In genomic region chr7:128739116-128739461, GRCm38 (mm10) we compare ENCODE assay signal across 8 mouse cellular contexts. TPM values are rescaled to one million over a fixed set of nuclear protein-coding genes. Genes with fewer than 3 reads are reported as not detected.
DNase-seq lines count a peak whose midpoint lies in the region; ATAC-seq and TF ChIP-seq lines count a peak whose summit lies in the region.

No protein-coding gene starts in this region.

- peak overlapping the region; percentile 95 for H3K9ac ChIP-seq in forebrain, embryonic 14.5 days (ENCODE audit: low read length)
- peak overlapping the region; percentile 85 for H3K9ac ChIP-seq in liver, embryonic 16.5 days (ENCODE audit: low read depth, low read length)

- no peak overlapping the region for H3K27ac ChIP-seq in forebrain, embryonic 14.5 days (ENCODE audit: low read depth, low read length)
- no peak overlapping the region for H3K27ac ChIP-seq in liver, embryonic 16.5 days (ENCODE audit: low read length)

- H3ac ChIP-seq in C2C12 (ENCODE audit: control insufficient read depth, insufficient read length, low read depth) = peak overlapping the region; percentile 20

- peak overlapping the region; percentile 90 for H3K4me2 ChIP-seq in forebrain, embryonic 14.5 days (ENCODE audit: low read length)
- H3K4me2 ChIP-seq in liver, embryonic 16.5 days (ENCODE audit: low read depth, low read length) = peak overlapping the region; percentile 91

- no peaks in the 10 kb centered on the region for H3K9me3 ChIP-seq in erythroblast, embryonic 14.5 days (ENCODE audit: control insufficient read depth, low read length)
- 0 out of 2 replicates have a peak, but pooled peaks cover 3% of the 10 kb centered on the region for H3K9me3 ChIP-seq in forebrain, embryonic 14.5 days (replicated peaks; ENCODE audit: control insufficient read depth, low read length)
- no peaks in the 10 kb centered on the region for H3K9me3 ChIP-seq in liver, embryonic 16.5 days (replicated peaks; ENCODE audit: control insufficient read depth, low read length)

- no peak for ATAC-seq in erythroblast, adult 5-6 weeks (replicated peaks; ENCODE audit: low FRiP score, poor library complexity, severe bottlenecking)
- no peak for ATAC-seq in forebrain, embryonic 14.5 days
- no peak for ATAC-seq in liver, embryonic 16.5 days (ENCODE audit: low read depth)

- peaks cover 39% of the 10 kb centered on the region for H3K4me1 ChIP-seq in erythroblast, embryonic 14.5 days (ENCODE audit: control insufficient read depth)
- H3K4me1 ChIP-seq in forebrain, embryonic 14.5 days (ENCODE audit: control insufficient read depth, insufficient read depth, low read length) = peaks cover 15% of the 10 kb centered on the region; the same call in 1 of the 2 replicates
- peaks cover 29% of the 10 kb centered on the region for H3K4me1 ChIP-seq in liver, embryonic 16.5 days (ENCODE audit: control insufficient read depth, low read depth, low read length)

- peaks cover 12% of the 10 kb centered on the region for H3K27me3 ChIP-seq in erythroblast, embryonic 14.5 days (ENCODE audit: control insufficient read depth)
- H3K27me3 ChIP-seq in C2C12 (ENCODE audit: control insufficient read depth, insufficient read depth, insufficient read length) = no peaks in the 10 kb centered on the region
- H3K27me3 ChIP-seq in forebrain, embryonic 14.5 days (replicated peaks; ENCODE audit: control insufficient read depth, insufficient read depth, low read length) = no peaks in the 10 kb centered on the region
- H3K27me3 ChIP-seq in liver, embryonic 16.5 days (ENCODE audit: control insufficient read depth, insufficient read depth, low read depth, low read length) = no peaks in the 10 kb centered on the region

- TF ChIP-seq CTCF in C2C12 (IDR thresholded peaks at IDR 0.05; ENCODE audit: control insufficient read depth, insufficient read depth, insufficient read length) = no peak

- peak overlapping the region; percentile 95 for H3K4me3 ChIP-seq in erythroblast, embryonic 14.5 days (replicated peaks)
- H3K4me3 ChIP-seq in C2C12 (ENCODE audit: insufficient read depth, poor library complexity, severe bottlenecking) = peak overlapping the region; percentile 91
- peak overlapping the region; percentile 98 for H3K4me3 ChIP-seq in forebrain, embryonic 14.5 days (ENCODE audit: low read depth, low read length)
- peak overlapping the region; percentile 90 for H3K4me3 ChIP-seq in liver, embryonic 16.5 days (ENCODE audit: low read depth, low read length)

- peaks cover 17% of the 10 kb centered on the region for H3K36me3 ChIP-seq in erythroblast, embryonic 14.5 days (ENCODE audit: control insufficient read depth)
- peaks cover 10% of the 10 kb centered on the region for H3K36me3 ChIP-seq in C2C12 (ENCODE audit: control insufficient read depth, insufficient read depth)
- 0 out of 2 replicates have a peak, but pooled peaks cover 3% of the 10 kb centered on the region for H3K36me3 ChIP-seq in forebrain, embryonic 14.5 days (ENCODE audit: control insufficient read depth, insufficient read depth, low read length)
- no peaks in the 10 kb centered on the region for H3K36me3 ChIP-seq in liver, embryonic 16.5 days (ENCODE audit: control insufficient read depth, insufficient read depth)

- H3K79me3 ChIP-seq in C2C12 (ENCODE audit: low read depth) = peaks cover 57% of the 10 kb centered on the region

- 1% methylated on average over 15 of the region's 15 CpGs for WGBS in forebrain, embryonic 14.5 days
- WGBS in liver, embryonic 16.5 days (ENCODE audit: insufficient replicate concordance) = 1% methylated on average over 15 of the region's 15 CpGs

- no peak for DNase-seq in forebrain, embryonic 14.5 days (ENCODE audit: low spot score)
- DNase-seq in frontal cortex, postnatal 36 days (ENCODE audit: low spot score in 2 of 2) = no peak
- DNase-seq in natural killer cell, adult 2 months (ENCODE audit: low spot score in 2 of 2) = no peak
- no peak for DNase-seq in thymus, postnatal 14 days

- peaks cover 61% of the 10 kb centered on the region for H3K79me2 ChIP-seq in C2C12 (ENCODE audit: control insufficient read depth, insufficient read depth)

TF ChIP-seq in C2C12, 6 proteins besides CTCF, POLR2A, EP300 and RAD21:
- TF ChIP-seq MYOG (IDR thresholded peaks at IDR 0.05; ENCODE audit: control insufficient read depth, extremely low read depth, insufficient read length) = no peak
- no peak for TF ChIP-seq MAX (IDR thresholded peaks at IDR 0.05)
- no peak for TF ChIP-seq USF1 (IDR thresholded peaks at IDR 0.05; ENCODE audit: low read depth)
- no peak for TF ChIP-seq CEBPB (IDR thresholded peaks at IDR 0.05; ENCODE audit: low read depth)
- TF ChIP-seq FOSL1 (IDR thresholded peaks at IDR 0.05; ENCODE audit: insufficient read depth, low read length, poor library complexity, severe bottlenecking) = no peak
- TF ChIP-seq MYOD1 (IDR thresholded peaks at IDR 0.05; ENCODE audit: control insufficient read depth, insufficient read length, low read depth) = no peak

RNA-seq across cellular contexts. Expression of gene Mcmbp, which starts 1.2 kb away (rescaled TPM):
- 0.83 and 1.0 TPM in 2 replicates for polyA plus RNA-seq in erythroblast, embryonic 14.5 days (2012)
- total RNA-seq in erythroblast, adult 5-6 weeks (2015; ENCODE audit: low replicate concordance) = 22.8 and 44.6 TPM in 2 replicates
- 14.5 and 16.8 TPM in 2 replicates for total RNA-seq in erythroblast, adult 5-6 weeks (2017; ENCODE audit: low replicate concordance)
- polyA plus RNA-seq in C2C12 (2012; fragmentation: generic; extraction: Trizol) = 24.3 TPM
- 55.6 and 58.1 TPM in 2 replicates for polyA plus RNA-seq in forebrain, embryonic 14.5 days (2014; fragmentation: Nextera tagmentation; extraction: Ambion mirVana)
- polyA plus RNA-seq in liver, embryonic 16.5 days (2015; fragmentation: Nextera tagmentation; extraction: Ambion mirVana) = 17.4 and 17.8 TPM in 2 replicates

RNA-seq across cellular contexts. Expression of gene Sec23ip, which starts 5.7 kb away (rescaled TPM):
- 0.13 and 0.22 TPM in 2 replicates for polyA plus RNA-seq in erythroblast, embryonic 14.5 days (2012)
- 11.7 and 32.0 TPM in 2 replicates for total RNA-seq in erythroblast, adult 5-6 weeks (2015; ENCODE audit: low replicate concordance)
- total RNA-seq in erythroblast, adult 5-6 weeks (2017; ENCODE audit: low replicate concordance) = 16.2 and 17.3 TPM in 2 replicates
- polyA plus RNA-seq in C2C12 (2012; fragmentation: generic; extraction: Trizol) = 21.2 TPM
- polyA plus RNA-seq in forebrain, embryonic 14.5 days (2014; fragmentation: Nextera tagmentation; extraction: Ambion mirVana) = 30.6 and 34.7 TPM in 2 replicates
- 15.6 and 16.8 TPM in 2 replicates for polyA plus RNA-seq in liver, embryonic 16.5 days (2015; fragmentation: Nextera tagmentation; extraction: Ambion mirVana)

Comparison
In these comparisons a context has a peak if more than half of its experiments do, and no peak if none do; other contexts are left out.
1. RNA of gene Sec23ip, which starts 5.7 kb away (polyA plus RNA-seq): 30.6 to 34.7 TPM in forebrain, embryonic 14.5 days, 21.2 TPM in C2C12 (single experiment) and 15.6 to 16.8 TPM in liver, embryonic 16.5 days; 0.13 to 0.22 TPM in erythroblast, embryonic 14.5 days; every median in the first group is over 10 times any median in the second.
2. Peak in every context shown above with its lines, with median percentiles within 50 percentile points of each other: H3K4me3 ChIP-seq.